Mouse (Mus musculus) embryonic fibroblast, embryonic 13.5 days (primary cell): ENCODE measurements at regions not wholly inside any gene's neighbourhood (a gene's known extent, or its start where the extent isn't known, plus 50 kb on each side); places are given as distances from the start of the nearest gene placed in this dataset.

Source experiments
- CTCF ChIP-seq: IDR thresholded peaks from 2 replicates; pipeline ENCODE4 v1.5.1; 2011; ENCODE audit warnings: mild to moderate bottlenecking, control low read depth, low read length, moderate library complexity, borderline replicate concordance; ENCODE audit not compliant: insufficient read depth
- POLR2A ChIP-seq: IDR thresholded peaks from 2 replicates; pipeline ENCODE4 v1.6.1; 2011; ENCODE audit warnings: low read depth, mild to moderate bottlenecking, control low read depth, low read length, moderate library complexity

- TF ChIP-seq CTCF (no peak), POLR2A (no peak)
Observed at GRCm38 (mm10) chr10:84110372-84110985, 329.9 kb downstream of the Nuak1 start.
